Mouse (Mus musculus): ENCODE measurements around the gene Fcgr1.
"Not testable (repeated sequence)": the region's sequence is repeated elsewhere in the genome, so short reads cannot be mapped to it uniquely, and the experiment has no call there.

The Fcgr1 gene

GRCm38 (mm10) chr3:96323806-96324205 lies 30.0 kb upstream of the Fcgr1 start:
- not testable (repeated sequence) for DNase-seq

GRCm38 (mm10) chr3:96322609-96323008 lies 28.8 kb upstream of the Fcgr1 start:
- DNase-seq = no peak

- DNase-seq = no peak
Observed at GRCm38 (mm10) chr3:96321891-96322290, 28.1 kb upstream of the Fcgr1 start.

DNA sequence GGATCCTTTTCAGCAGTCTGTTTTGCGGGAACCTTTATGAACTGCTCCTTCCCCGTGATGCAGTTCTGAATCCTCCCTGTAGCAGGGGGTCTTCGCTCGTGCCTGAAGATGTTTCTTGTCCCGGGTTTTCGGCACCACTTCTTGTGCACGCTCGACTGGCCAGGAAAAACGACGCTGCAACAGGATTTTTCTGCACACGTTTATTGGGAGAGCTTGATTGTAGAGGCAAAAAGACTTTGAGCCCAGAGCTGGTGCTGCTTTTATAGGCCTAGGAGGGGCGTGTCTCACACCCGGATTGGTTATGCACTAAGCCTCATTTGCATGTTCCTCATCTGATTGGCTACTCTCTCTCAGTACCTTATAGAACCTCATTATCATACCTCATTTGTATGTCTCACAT lies 26.2 kb upstream of the Fcgr1 start:
- DNase-seq = not testable (repeated sequence)

DNA sequence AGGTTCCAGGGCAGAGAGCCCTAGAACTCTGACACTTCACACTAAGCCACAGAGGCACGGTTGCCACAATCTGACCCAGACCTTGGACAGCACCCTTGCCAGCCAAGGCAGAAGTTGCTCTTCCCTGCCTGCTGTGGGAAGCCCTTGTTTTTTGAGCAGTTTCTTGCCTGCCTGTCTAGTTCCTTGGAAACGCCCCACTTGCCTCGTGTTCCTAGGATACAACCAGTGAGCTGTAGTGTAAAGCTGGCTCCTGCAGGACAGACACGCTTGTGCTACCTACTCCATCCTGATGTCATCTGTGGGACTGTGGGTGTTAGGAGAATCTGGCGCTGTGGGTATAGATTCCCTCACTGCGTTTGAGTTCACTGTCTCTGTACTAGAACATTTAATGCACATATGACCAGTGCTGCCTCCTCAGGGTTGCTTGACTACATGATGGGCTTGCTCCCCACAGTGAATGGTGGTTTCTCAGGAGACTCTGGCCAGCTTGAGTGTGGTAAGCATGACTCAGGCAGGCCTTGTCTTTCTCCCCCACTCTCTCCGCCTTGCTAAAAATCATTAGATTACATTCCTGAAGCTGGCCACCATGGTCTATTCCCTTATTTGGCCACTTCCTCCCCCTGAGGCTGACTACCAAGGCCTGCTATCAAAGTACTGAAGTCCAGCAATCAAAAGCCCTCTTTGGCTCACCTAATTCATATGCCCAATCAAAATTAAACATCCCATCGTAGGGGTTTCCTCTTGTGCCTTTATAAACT lies 18.8 kb upstream of the Fcgr1 start:
- no peak for DNase-seq

- DNase-seq = no peak
Observed at GRCm38 (mm10) chr3:96309441-96309840, 15.7 kb upstream of the Fcgr1 start.

- no peak for DNase-seq
Observed at GRCm38 (mm10) chr3:96306506-96306905, 12.7 kb upstream of the Fcgr1 start.

GRCm38 (mm10) chr3:96302076-96302475 lies 8.3 kb upstream of the Fcgr1 start:
- no peak for DNase-seq

GRCm38 (mm10) chr3:96300706-96301529 lies 7.1 kb upstream of the Fcgr1 start:
- DNase-seq = peak; percentile 38 to 44

DNA sequence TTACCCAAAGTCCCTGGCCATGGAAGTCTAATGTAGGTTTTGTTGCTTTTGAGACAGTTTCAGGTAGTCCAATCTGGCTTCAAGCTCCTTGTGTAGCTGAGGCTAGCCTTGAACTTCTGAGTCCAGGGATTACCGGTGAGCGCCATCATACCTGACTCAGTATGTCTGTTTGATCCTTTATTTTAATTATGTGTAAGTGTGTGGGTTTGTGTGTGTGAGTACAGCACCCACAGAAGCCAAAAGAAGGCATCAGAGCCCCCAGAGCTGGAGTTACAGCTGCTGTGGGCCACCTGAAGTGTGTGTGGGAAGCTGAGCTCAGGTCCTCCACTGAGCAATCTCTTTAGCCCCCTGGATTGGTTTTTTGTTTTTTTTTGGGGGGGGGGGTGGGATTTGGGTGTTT lies 5.8 kb upstream of the Fcgr1 start:
- DNase-seq = no peak

DNA sequence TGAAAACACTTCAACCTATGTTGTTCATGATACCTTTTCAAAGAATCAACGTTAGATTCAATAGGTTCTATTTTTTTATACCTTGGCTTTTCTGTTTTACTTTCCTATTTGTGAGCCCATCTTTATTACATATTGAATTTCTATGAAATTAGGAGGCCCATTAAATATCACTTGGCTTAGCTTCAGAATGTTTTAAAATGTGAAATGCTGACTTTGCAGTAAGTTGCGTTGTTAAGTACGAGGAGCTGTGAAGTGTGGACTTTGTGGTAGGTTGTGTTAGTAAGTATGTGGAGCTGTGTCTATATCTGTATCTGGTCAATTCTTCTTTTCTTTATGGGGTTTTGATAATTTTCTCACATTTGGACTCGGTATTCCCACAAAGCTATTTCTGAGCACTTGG lies 4.6 kb upstream of the Fcgr1 start:
- DNase-seq = no peak

DNA sequence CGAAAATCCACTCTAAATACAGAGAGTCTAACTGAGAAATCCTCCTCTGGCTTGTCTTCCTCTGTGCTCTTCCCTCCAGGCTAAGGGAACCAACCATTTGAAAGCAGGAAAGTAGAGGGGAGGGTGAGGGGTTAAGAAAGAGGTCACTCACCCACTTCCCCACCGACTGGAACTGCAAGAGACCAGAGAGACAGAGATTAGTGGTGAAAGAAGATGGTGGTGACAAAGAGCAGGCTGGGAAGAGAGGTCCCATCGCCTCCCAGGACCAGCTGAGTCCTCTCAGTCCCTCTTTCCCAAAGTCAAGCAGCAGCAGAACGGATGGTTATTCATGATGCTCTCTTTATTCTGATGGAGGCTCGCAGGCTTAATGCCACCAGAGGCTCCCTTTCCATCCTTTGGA lies 401 bp downstream of the Fcgr1 start:
- no peak for DNase-seq

- no peak for DNase-seq
Observed at GRCm38 (mm10) chr3:96292641-96293040, 1.1 kb downstream of the Fcgr1 start.

DNA sequence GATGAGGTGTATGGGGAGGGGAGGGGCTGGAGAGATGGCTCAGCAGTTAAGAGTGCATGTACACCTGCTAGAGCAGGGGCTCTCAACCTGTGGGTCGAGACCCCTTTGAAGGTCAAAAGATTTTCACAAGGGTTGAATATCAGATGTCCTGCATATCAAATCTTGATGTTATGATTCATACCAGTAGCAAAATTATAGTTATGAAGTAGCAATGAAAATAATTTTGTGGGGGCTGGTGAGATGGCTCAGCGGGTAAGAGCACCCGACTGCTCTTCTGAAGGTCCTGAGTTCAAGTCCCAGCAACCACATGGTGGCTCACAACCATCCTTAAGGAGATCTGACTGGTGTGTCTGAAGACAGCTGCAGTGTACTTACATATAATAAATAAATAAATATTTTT lies 3.0 kb downstream of the Fcgr1 start:
- not testable (repeated sequence) for DNase-seq

DNA sequence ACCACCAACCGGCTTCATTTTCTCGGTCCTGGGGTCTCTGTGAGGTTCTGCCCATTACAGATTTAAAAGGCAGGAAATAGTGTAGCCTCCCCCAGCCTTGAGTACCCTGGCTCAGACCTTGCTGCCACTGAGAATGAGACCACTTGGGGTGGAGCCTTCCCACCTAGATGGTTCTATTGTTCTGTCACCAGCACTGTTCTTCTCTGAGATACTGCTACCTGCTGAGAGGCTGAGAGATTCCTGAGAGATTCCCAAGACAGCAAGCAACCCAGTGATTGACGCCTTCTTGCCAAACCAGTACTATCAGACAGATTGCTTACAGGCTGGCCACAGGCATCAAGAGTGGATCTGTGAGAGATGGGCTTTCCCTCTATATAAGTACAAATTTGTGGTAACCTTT lies 4.6 kb downstream of the Fcgr1 start:
- DNase-seq = no peak

- peak in 1 of 2 experiments; percentile 27 for DNase-seq
Observed at GRCm38 (mm10) chr3:96287334-96287733, 6.4 kb downstream of the Fcgr1 start.

GRCm38 (mm10) chr3:96284457-96284856 lies 9.3 kb downstream of the Fcgr1 start:
- peak in 1 of 2 experiments; percentile 40 for DNase-seq

GRCm38 (mm10) chr3:96280660-96281059 lies 13.1 kb downstream of the Fcgr1 start:
- no peak for DNase-seq

- peak; percentile 95 to 96 for DNase-seq
Observed at GRCm38 (mm10) chr3:96277800-96278624, 15.8 kb downstream of the Fcgr1 start.

DNA sequence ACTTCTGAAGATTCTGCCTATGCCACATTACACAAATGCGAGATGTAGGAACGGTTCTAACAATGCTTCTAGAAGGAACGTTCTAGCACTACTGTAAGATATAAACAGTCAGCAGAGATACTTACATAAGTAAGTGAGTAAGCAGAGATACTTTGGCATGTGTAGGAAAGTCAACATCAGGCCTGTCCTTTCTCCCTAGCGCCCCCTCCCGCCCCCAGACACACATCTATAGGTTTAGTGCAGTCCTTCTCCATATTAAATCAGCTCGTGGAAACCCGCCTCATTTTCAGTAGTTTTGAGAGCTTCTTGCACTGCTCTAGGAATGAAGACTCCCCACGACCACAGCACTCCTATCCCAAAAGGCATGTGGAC lies 16.4 kb downstream of the Fcgr1 start:
- peak; percentile 56 to 61 for DNase-seq

DNA sequence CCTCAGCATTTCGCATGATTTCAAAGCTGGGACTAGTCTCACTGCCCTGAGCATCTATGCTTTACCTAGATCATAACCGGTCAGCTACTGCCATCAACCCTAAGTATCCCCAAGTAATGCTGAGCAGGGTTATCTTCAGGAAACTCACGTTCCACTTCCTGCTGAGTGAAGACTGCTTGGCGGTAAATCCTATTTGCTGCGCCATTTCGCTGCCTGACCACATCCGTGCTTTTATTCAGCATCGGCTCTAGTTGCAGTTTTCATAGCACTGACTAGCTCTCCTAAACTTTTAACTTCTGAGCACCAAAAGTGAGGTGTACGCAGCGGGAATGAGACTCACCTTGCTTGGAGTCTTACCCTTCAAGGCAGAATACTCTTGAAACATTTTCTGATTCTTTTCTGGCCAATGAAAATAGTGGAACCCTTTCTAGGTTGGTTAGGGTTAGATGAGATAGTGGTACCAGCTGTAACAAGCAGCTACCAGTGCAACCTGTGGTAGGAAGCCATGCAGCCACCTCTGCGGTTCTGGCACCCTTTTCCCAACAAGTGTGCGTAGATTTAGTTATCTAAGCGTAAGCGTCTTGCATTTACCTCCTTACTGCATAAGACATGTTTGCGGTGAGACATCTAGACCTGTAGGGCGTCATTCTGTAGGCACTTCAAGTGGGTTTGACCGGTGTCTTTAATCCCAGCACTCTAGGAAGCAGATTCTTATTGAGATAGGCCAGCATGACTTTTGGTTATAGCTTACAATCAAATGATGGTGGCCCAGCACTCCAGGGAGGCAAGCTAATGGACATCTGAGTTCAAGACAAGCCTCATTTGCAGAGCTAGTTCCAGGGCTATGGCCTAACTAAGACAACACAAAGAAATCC lies 19.9 kb downstream of the Fcgr1 start:
- DNase-seq = peak in 1 of 2 experiments; percentile 11

All from lung, postnatal 4 days (tissue).